Mouse (Mus musculus): ENCODE results near the gene Rab33b. TPM values are rescaled to one million over a fixed set of nuclear protein-coding genes. Genes with fewer than 3 reads are reported as not detected.
A peak's percentile ranks its signal among the peaks of the same experiment; 100 is the strongest.

Rab33b gene
- polyA plus RNA-seq, 1 experiment: 3.7 TPM

DNA sequence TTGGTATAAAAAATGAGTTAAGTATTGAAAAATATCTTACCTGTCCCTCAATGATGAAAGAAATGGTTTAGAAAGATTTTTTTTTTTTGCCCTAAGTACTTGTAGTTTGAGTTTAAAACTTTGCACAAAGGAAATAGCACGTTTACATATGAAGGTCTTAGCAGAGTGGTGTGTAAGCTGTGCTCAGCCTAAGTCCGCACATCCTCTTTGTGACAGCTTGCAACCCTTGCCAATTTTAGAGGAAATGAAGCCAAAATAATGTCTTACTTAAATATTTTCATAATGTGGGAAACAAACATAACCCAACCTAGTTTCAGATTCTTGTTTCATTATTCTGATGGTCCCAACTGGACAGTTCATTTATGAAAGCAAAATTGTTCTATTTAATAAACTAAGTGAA is 10.7 kb downstream of the Rab33b start:
- no peaks in the 10 kb centered on the region for H3K4me1 ChIP-seq (ENCODE audit: control insufficient read depth, insufficient read depth, low read length)
- no peak overlapping the region for H3K4me3 ChIP-seq (ENCODE audit: control insufficient read depth, low read depth, low read length)
- TF ChIP-seq POLR2A (IDR thresholded peaks at IDR 0.05; ENCODE audit: control insufficient read depth, low read depth, low read length): no peak

DNA sequence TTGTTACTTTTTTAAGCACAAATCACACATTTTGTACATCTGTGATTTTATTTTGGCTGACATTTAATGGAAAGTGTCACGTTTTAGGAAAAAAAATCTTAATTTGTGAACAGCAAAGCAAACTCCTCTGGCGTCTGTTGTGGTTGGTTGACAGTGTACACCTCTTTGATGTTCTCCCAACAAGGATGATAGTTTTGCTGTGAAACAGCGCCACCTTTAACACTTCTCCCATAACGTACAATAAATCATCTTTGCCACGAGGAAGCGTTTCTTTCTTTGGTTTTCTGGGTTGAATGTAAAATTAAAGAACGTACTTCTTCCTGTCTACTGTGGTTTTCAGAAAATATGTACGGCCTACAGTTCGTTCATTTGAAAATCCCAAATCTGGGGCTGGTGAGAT is 11.9 kb downstream of the Rab33b start:
- Histone ChIP-seq H3K27me3 (ENCODE audit: control insufficient read depth, insufficient read depth, low read length) (no peaks in the 10 kb centered on the region), H3K36me3 (ENCODE audit: control insufficient read depth, insufficient read depth, low read length) (peaks cover 2% of the 10 kb centered on the region), H3K27ac (ENCODE audit: control insufficient read depth, insufficient read depth, low read depth, low read length) (no peak overlapping the region), H3K4me1 (ENCODE audit: control insufficient read depth, insufficient read depth, low read length) (no peaks in the 10 kb centered on the region), H3K4me3 (ENCODE audit: control insufficient read depth, low read depth, low read length) (no peak overlapping the region)
- TF ChIP-seq CTCF (IDR thresholded peaks at IDR 0.05; ENCODE audit: control insufficient read depth, insufficient read depth, insufficient replicate concordance, low read depth, low read length) (no peak), POLR2A (IDR thresholded peaks at IDR 0.05; ENCODE audit: control insufficient read depth, low read depth, low read length) (no peak)

More for the DNA sequence above, 10.7 kb downstream of the Rab33b start:
- no peaks in the 10 kb centered on the region for H3K27me3 ChIP-seq (ENCODE audit: control insufficient read depth, insufficient read depth, low read length)
- peaks cover 2% of the 10 kb centered on the region for H3K36me3 ChIP-seq (ENCODE audit: control insufficient read depth, insufficient read depth, low read length)
- no peak overlapping the region for H3K27ac ChIP-seq (ENCODE audit: control insufficient read depth, insufficient read depth, low read depth, low read length)

- no peak overlapping the region for H3K4me3 ChIP-seq (ENCODE audit: control insufficient read depth, low read depth, low read length)
- TF ChIP-seq POLR2A (IDR thresholded peaks at IDR 0.05; ENCODE audit: control insufficient read depth, low read depth, low read length) (no peak), CTCF (IDR thresholded peaks at IDR 0.05; ENCODE audit: control insufficient read depth, insufficient read depth, insufficient replicate concordance, low read depth, low read length) (no peak)
- H3K27me3 ChIP-seq (ENCODE audit: control insufficient read depth, insufficient read depth, low read length): no peaks in the 10 kb centered on the region
- H3K4me1 ChIP-seq (ENCODE audit: control insufficient read depth, insufficient read depth, low read length): no peaks in the 10 kb centered on the region
- H3K27ac ChIP-seq (ENCODE audit: control insufficient read depth, insufficient read depth, low read depth, low read length): no peak overlapping the region
- peaks cover 2% of the 10 kb centered on the region for H3K36me3 ChIP-seq (ENCODE audit: control insufficient read depth, insufficient read depth, low read length)
Observed at GRCm38 (mm10) chr3:51497978-51498377, 14.3 kb downstream of the Rab33b start.

DNA sequence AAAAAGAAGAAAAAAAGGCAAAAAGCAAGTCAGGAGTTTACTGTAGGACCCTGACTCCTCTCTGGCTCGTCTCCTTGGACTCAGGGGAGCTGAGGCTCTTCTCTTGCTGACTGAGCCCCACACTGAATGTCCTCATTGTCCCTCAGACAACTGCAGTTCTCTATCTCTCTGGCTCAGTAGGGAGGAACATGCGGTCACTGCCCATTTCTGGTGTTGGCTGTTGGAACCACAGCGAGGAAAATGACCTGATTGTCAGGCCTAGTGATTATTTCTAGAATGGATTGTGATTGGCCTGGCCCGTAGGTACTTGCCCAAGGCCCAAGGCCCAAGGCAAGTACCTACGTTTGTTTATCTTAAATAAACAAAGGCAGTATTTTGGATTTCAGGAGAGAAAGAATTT is 14.9 kb downstream of the Rab33b start:
- TF ChIP-seq CTCF (IDR thresholded peaks at IDR 0.05; ENCODE audit: control insufficient read depth, insufficient read depth, insufficient replicate concordance, low read depth, low read length): no peak
- no peak for TF ChIP-seq POLR2A (IDR thresholded peaks at IDR 0.05; ENCODE audit: control insufficient read depth, low read depth, low read length)
- Histone ChIP-seq H3K36me3 (ENCODE audit: control insufficient read depth, insufficient read depth, low read length) (peaks cover 2% of the 10 kb centered on the region), H3K4me3 (ENCODE audit: control insufficient read depth, low read depth, low read length) (no peak overlapping the region), H3K4me1 (ENCODE audit: control insufficient read depth, insufficient read depth, low read length) (no peaks in the 10 kb centered on the region), H3K27me3 (ENCODE audit: control insufficient read depth, insufficient read depth, low read length) (no peaks in the 10 kb centered on the region), H3K27ac (ENCODE audit: control insufficient read depth, insufficient read depth, low read depth, low read length) (no peak overlapping the region)

- Histone ChIP-seq H3K27ac (ENCODE audit: control insufficient read depth, insufficient read depth, low read depth, low read length) (no peak overlapping the region), H3K4me1 (ENCODE audit: control insufficient read depth, insufficient read depth, low read length) (no peaks in the 10 kb centered on the region), H3K4me3 (ENCODE audit: control insufficient read depth, low read depth, low read length) (no peak overlapping the region), H3K27me3 (ENCODE audit: control insufficient read depth, insufficient read depth, low read length) (no peaks in the 10 kb centered on the region), H3K36me3 (ENCODE audit: control insufficient read depth, insufficient read depth, low read length) (no peaks in the 10 kb centered on the region)
- TF ChIP-seq POLR2A (IDR thresholded peaks at IDR 0.05; ENCODE audit: control insufficient read depth, low read depth, low read length) (no peak), CTCF (IDR thresholded peaks at IDR 0.05; ENCODE audit: control insufficient read depth, insufficient read depth, insufficient replicate concordance, low read depth, low read length) (no peak)
Observed at GRCm38 (mm10) chr3:51499876-51500275, 16.2 kb downstream of the Rab33b start.

GRCm38 (mm10) chr3:51504385-51504952 is 20.7 kb downstream of the Rab33b start:
- Histone ChIP-seq H3K27ac (ENCODE audit: control insufficient read depth, insufficient read depth, low read depth, low read length) (no peak overlapping the region), H3K4me3 (ENCODE audit: control insufficient read depth, low read depth, low read length) (no peak overlapping the region), H3K36me3 (ENCODE audit: control insufficient read depth, insufficient read depth, low read length) (no peaks in the 10 kb centered on the region), H3K27me3 (ENCODE audit: control insufficient read depth, insufficient read depth, low read length) (no peaks in the 10 kb centered on the region), H3K4me1 (ENCODE audit: control insufficient read depth, insufficient read depth, low read length) (peaks cover 4% of the 10 kb centered on the region; the same call in 1 of the 2 replicates)
- TF ChIP-seq POLR2A (IDR thresholded peaks at IDR 0.05; ENCODE audit: control insufficient read depth, low read depth, low read length) (no peak), CTCF (IDR thresholded peaks at IDR 0.05; ENCODE audit: control insufficient read depth, insufficient read depth, insufficient replicate concordance, low read depth, low read length) (no peak)

DNA sequence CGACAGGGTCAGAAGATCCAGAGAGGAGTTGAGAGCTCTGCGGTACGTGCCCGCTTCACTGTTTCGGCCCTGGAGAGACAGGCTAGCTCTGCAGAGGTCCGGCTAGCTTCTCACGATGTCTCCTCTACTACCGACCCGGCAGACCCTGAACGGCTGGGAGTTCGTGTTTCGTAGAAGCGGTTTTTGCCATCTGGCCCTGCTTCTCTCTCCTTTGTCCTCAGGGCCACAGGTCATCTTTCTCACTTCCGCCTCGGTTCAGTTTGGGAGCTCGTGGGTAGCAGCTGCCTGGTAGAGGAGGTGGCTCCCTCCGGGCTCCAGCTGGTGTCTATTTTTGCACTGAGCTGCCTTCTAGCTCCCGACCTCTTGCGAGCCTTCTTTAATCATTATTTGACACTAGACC is 21.7 kb downstream of the Rab33b start:
- H3K36me3 ChIP-seq (ENCODE audit: control insufficient read depth, insufficient read depth, low read length): no peaks in the 10 kb centered on the region
- TF ChIP-seq POLR2A (IDR thresholded peaks at IDR 0.05; ENCODE audit: control insufficient read depth, low read depth, low read length) (no peak), CTCF (IDR thresholded peaks at IDR 0.05; ENCODE audit: control insufficient read depth, insufficient read depth, insufficient replicate concordance, low read depth, low read length) (no peak)
- no peaks in the 10 kb centered on the region for H3K27me3 ChIP-seq (ENCODE audit: control insufficient read depth, insufficient read depth, low read length)
- peak overlapping the region; percentile 44 for H3K27ac ChIP-seq (ENCODE audit: control insufficient read depth, insufficient read depth, low read depth, low read length)
- H3K4me1 ChIP-seq (ENCODE audit: control insufficient read depth, insufficient read depth, low read length): peaks cover 4% of the 10 kb centered on the region; the same call in 1 of the 2 replicates
- peak overlapping the region; percentile 35 for H3K4me3 ChIP-seq (ENCODE audit: control insufficient read depth, low read depth, low read length)

DNA sequence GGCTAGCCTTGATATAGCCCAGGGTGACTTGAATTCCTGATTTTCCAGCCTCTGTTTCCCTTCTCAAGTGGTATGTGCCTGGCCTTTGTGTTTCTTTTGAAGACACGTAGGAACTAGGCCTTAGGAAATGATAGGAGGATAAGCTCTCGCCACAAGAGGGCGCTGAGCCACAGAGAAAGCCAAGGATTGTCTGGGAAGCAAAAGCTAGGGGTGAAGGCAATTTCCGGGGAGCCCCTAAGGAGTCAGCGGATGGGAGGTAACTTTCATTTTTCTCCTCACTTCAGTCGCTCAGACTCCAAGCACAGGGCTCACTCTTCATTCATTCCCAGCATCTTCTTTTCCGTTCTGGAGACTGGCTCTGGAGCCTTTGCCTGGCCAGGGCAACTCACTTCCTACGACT is 27.2 kb downstream of the Rab33b start:
- H3K27me3 ChIP-seq (ENCODE audit: control insufficient read depth, insufficient read depth, low read length): no peaks in the 10 kb centered on the region
- peak overlapping the region; percentile 31 for H3K4me3 ChIP-seq (ENCODE audit: control insufficient read depth, low read depth, low read length)
- TF ChIP-seq CTCF (IDR thresholded peaks at IDR 0.05; ENCODE audit: control insufficient read depth, insufficient read depth, insufficient replicate concordance, low read depth, low read length) (peak; percentile 53; the same call in 1 of the 2 replicates), POLR2A (IDR thresholded peaks at IDR 0.05; ENCODE audit: control insufficient read depth, low read depth, low read length) (no peak)
- H3K27ac ChIP-seq (ENCODE audit: control insufficient read depth, insufficient read depth, low read depth, low read length): no peak overlapping the region
- no peaks in the 10 kb centered on the region for H3K36me3 ChIP-seq (ENCODE audit: control insufficient read depth, insufficient read depth, low read length)
- no peaks in the 10 kb centered on the region for H3K4me1 ChIP-seq (ENCODE audit: control insufficient read depth, insufficient read depth, low read length)
